Mouse (Mus musculus): ENCODE results near the gene 1700016C15Rik. TPM values are rescaled to one million over a fixed set of nuclear protein-coding genes. Genes with fewer than 3 reads are reported as not detected.

1700016C15Rik gene
- total and polyA plus RNA-seq, 2 experiments from 2014 or later, result not detected

DNA sequence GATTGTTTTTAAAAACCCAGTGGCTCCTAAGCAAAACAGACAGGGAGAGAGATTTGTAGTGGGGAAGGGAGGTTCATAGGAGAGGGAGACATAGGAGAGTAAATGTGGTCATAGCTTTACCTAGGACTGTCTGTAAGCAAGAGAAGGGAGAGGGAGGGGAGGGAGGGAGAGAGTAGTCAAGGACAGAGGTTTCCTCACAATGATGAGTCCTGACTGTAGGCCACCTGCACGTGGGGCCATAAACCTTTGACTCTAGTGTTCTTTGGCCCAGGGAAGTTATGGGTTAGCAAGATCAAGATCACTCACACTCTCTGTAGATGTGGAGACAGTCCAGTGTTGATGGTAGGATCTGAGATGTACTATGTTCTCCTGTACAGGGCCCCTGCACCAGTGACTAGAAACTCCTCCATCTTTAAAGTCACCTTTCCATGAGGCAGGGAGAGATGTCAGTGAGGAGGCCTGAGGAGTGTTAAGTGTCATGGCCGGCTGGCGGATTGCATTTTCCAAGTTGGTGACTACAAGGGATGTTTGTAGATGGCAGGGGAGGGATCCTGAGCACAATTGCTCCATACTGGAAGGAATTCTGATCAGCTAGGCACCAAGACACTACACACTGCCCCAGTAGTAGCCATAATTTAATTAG lies 1.6 kb upstream of the 1700016C15Rik start:
- H3K4me3 ChIP-seq (ENCODE audit: low read length), result no peak overlapping the region
- no peak for ATAC-seq
- no peak overlapping the region for H3K9ac ChIP-seq (replicated peaks; ENCODE audit: low read length)
- no peaks in the 10 kb centered on the region for H3K36me3 ChIP-seq (ENCODE audit: insufficient read depth, low read length)
- H3K27ac ChIP-seq, result no peak overlapping the region
- no peaks in the 10 kb centered on the region for H3K27me3 ChIP-seq (ENCODE audit: insufficient read depth, low read length)
- no peak for DNase-seq (ENCODE audit: low spot score)
- no peak overlapping the region for H3K4me2 ChIP-seq (ENCODE audit: low read depth, low read length)
- WGBS, result 92% methylated on average over 3 of the region's 3 CpGs
- TF ChIP-seq CTCF (IDR thresholded peaks at IDR 0.05; ENCODE audit: low read depth), result no peak
- H3K4me1 ChIP-seq (ENCODE audit: insufficient read depth, low read length), result no peaks in the 10 kb centered on the region
- H3K9me3 ChIP-seq (ENCODE audit: low read length), result no peaks in the 10 kb centered on the region

DNA sequence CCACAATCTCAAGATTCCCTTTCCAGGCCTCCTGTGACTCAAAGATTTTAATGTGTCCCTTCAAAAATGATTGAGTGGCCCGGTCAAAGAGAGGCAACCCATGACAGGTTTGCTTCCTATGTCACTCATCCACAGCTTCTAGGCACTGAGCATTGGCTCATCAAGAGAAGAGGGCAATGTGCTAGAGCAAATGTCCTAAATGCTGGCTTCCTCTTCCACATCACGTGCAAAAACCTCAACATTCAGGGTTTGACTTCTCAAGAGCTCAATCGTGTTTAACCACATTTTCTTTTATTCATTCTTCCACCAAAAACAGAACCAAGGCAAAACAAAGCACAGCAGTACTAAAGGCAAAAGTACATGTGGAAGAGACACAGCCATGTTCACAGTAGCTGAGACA lies 2.4 kb downstream of the 1700016C15Rik start:
- DNase-seq (ENCODE audit: low spot score), result no peak
- no peak for TF ChIP-seq CTCF (IDR thresholded peaks at IDR 0.05; ENCODE audit: low read depth)
- no peaks in the 10 kb centered on the region for H3K4me1 ChIP-seq (ENCODE audit: insufficient read depth, low read length)
- ATAC-seq, result no peak
- no peak overlapping the region for H3K4me2 ChIP-seq (ENCODE audit: low read depth, low read length)
- H3K36me3 ChIP-seq (ENCODE audit: insufficient read depth, low read length), result no peaks in the 10 kb centered on the region
- 85% methylated on average over 3 of the region's 3 CpGs for WGBS
- H3K4me3 ChIP-seq (ENCODE audit: low read length), result no peak overlapping the region
- no peaks in the 10 kb centered on the region for H3K9me3 ChIP-seq (ENCODE audit: low read length)
- no peak overlapping the region for H3K9ac ChIP-seq (replicated peaks; ENCODE audit: low read length)
- H3K27ac ChIP-seq, result no peak overlapping the region
- H3K27me3 ChIP-seq (ENCODE audit: insufficient read depth, low read length), result no peaks in the 10 kb centered on the region

DNA sequence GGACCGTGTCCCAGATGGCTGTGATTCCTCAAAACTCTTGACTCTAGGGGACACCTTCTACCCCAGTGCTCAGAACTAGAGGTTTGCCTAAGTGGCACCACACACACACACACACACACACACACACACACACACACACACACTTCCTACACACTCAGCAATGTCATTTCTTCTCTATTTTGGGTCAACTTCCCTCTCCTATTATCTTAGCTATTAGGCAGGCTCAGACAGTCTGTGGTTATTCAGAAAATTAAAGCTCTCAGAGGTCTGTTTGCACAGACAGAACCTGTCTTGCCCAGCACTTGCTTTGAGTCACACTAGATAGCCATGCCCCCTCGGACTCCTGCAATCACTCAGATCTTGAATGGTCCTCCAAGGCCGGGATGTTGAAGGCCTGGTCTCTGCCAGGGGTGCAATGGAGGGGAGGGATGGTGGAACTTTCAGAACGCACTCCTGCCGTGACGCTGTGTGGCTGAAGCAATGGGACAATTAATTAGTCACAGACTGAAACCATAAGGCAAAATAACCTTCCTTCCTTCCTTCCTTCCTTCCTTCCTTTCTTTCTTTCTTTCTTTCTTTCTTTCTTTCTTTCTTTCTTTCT lies 8.0 kb downstream of the 1700016C15Rik start:
- WGBS, result 50% methylated on average over 6 of the region's 6 CpGs
- Histone ChIP-seq H3K36me3 (ENCODE audit: insufficient read depth, low read length) (no peaks in the 10 kb centered on the region), H3K4me3 (ENCODE audit: low read length) (no peak overlapping the region), H3K27ac (no peak overlapping the region), H3K27me3 (ENCODE audit: insufficient read depth, low read length) (no peaks in the 10 kb centered on the region), H3K9me3 (ENCODE audit: low read length) (no peaks in the 10 kb centered on the region), H3K4me2 (ENCODE audit: low read depth, low read length) (no peak overlapping the region), H3K9ac (replicated peaks; ENCODE audit: low read length) (no peak overlapping the region), H3K4me1 (ENCODE audit: insufficient read depth, low read length) (no peaks in the 10 kb centered on the region)
- DNase-seq (ENCODE audit: low spot score), result no peak
- ATAC-seq, result no peak
- no peak for TF ChIP-seq CTCF (IDR thresholded peaks at IDR 0.05; ENCODE audit: low read depth)

DNA sequence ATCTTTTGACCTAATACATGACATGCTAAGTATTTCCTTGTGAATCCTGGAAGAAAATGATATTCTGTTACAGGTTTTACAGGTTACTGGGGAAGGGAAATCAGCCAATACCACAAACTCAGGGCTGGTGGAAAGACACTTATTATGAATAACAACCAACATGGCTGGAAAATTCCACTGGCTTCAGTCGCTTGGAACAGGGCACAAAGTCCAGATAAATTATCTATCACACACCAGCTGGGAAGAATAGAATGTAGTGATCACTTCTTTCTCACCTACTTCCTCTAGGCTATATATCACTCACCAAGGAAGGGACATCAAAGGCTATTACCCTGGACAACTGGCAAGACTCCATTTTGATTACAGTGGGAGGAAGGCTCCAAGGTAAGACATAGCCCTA lies 11.1 kb downstream of the 1700016C15Rik start:
- Histone ChIP-seq H3K27me3 (ENCODE audit: insufficient read depth, low read length) (no peaks in the 10 kb centered on the region), H3K4me3 (ENCODE audit: low read length) (no peak overlapping the region), H3K36me3 (ENCODE audit: insufficient read depth, low read length) (no peaks in the 10 kb centered on the region), H3K9me3 (ENCODE audit: low read length) (no peaks in the 10 kb centered on the region), H3K27ac (no peak overlapping the region), H3K4me1 (ENCODE audit: insufficient read depth, low read length) (no peaks in the 10 kb centered on the region), H3K4me2 (ENCODE audit: low read depth, low read length) (no peak overlapping the region), H3K9ac (replicated peaks; ENCODE audit: low read length) (no peak overlapping the region)
- ATAC-seq (no peak), DNase-seq (ENCODE audit: low spot score) (no peak)
- TF ChIP-seq CTCF (IDR thresholded peaks at IDR 0.05; ENCODE audit: low read depth), result no peak
- whole genome bisulfite sequencing, result 80% methylated on average over 1 of the region's 1 CpGs

DNA sequence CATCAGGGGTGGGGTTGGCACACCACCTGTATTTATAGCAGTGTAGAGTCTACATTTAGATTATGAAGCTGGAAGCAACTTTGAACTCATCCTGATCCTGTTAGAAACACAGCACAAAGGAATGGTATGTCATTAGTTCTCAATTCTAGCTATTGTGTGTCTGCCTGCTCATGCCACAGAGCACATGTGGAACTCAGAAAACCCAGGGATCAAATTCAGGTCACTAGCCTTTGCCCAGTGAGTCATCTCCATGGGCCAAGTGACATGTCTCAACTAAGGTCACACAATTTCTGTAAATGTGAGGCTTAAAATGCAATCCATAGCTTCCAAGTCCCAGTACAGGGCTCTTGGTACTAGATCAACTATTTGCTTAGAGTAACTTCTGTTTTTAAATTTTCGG lies 12.5 kb downstream of the 1700016C15Rik start:
- no peaks in the 10 kb centered on the region for H3K4me1 ChIP-seq (ENCODE audit: insufficient read depth, low read length)
- DNase-seq (ENCODE audit: low spot score) (no peak), ATAC-seq (no peak)
- H3K9ac ChIP-seq (replicated peaks; ENCODE audit: low read length), result no peak overlapping the region
- WGBS, result 92% methylated on average over 1 of the region's 1 CpGs
- H3K4me3 ChIP-seq (ENCODE audit: low read length), result no peak overlapping the region
- TF ChIP-seq CTCF (IDR thresholded peaks at IDR 0.05; ENCODE audit: low read depth), result no peak
- no peaks in the 10 kb centered on the region for H3K27me3 ChIP-seq (ENCODE audit: insufficient read depth, low read length)
- no peaks in the 10 kb centered on the region for H3K36me3 ChIP-seq (ENCODE audit: insufficient read depth, low read length)
- no peaks in the 10 kb centered on the region for H3K9me3 ChIP-seq (ENCODE audit: low read length)
- H3K4me2 ChIP-seq (ENCODE audit: low read depth, low read length), result no peak overlapping the region
- no peak overlapping the region for H3K27ac ChIP-seq

DNA sequence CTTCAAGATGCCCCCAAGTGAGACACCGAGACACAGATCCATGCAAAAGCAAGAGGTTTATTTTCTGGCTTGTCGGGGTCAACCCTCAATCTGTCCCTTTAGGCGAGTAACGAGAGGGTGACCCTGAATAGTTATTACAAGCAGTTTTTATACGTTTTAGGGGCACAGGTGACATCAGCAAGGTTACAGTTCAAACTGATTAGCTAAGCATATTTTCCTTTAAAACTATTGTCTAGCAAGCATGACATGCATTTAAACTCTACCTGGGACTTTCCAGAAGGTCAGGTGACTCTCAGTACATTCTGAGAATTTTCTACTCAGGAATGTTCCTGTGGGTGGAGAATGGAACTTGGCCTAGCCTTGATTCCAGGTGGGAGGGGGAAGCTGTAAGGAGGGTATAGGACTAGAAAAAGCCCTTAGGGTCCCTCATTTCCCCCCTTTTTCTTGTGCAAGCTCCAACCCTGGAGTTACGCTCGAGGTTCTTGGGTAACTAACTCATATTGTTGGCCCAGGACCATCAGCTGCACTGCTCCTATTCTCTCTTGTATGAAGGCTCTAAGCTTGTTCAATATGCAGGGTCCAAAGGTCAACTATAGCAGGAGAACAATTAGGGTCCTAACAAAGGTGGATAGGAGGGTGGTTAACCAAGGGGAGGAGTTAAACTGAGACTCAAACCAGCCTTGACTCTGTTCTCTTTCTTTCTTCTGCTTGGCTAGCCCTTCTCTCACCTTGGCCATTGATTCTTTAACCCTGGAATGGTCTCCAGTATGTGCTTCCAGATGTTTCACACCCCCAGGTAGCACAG lies 15.1 kb downstream of the 1700016C15Rik start:
- ATAC-seq, result no peak
- no peak overlapping the region for H3K4me2 ChIP-seq (ENCODE audit: low read depth, low read length)
- no peak for TF ChIP-seq CTCF (IDR thresholded peaks at IDR 0.05; ENCODE audit: low read depth)

More for the DNA sequence above, 15.1 kb downstream of the 1700016C15Rik start:
- H3K4me1 ChIP-seq (ENCODE audit: insufficient read depth, low read length), result no peaks in the 10 kb centered on the region
- no peak overlapping the region for H3K9ac ChIP-seq (replicated peaks; ENCODE audit: low read length)
- no peak overlapping the region for H3K4me3 ChIP-seq (ENCODE audit: low read length)
- WGBS, result 80% methylated on average over 7 of the region's 7 CpGs
- H3K27ac ChIP-seq, result no peak overlapping the region
- H3K9me3 ChIP-seq (ENCODE audit: low read length), result 0 out of 2 replicates have a peak, but pooled peaks cover 3% of the 10 kb centered on the region
- DNase-seq (ENCODE audit: low spot score), result no peak
- H3K27me3 ChIP-seq (ENCODE audit: insufficient read depth, low read length), result no peaks in the 10 kb centered on the region
- H3K36me3 ChIP-seq (ENCODE audit: insufficient read depth, low read length), result no peaks in the 10 kb centered on the region

Data from hindbrain, postnatal 0 days (tissue).